Mouse (Mus musculus): ENCODE results near the gene Blm. TPM values are rescaled to one million over a fixed set of nuclear protein-coding genes. Genes with fewer than 3 reads are reported as not detected.

Blm gene
- polyA plus RNA-seq, 1 experiment from 2014 or later: 15.8 TPM

DNA sequence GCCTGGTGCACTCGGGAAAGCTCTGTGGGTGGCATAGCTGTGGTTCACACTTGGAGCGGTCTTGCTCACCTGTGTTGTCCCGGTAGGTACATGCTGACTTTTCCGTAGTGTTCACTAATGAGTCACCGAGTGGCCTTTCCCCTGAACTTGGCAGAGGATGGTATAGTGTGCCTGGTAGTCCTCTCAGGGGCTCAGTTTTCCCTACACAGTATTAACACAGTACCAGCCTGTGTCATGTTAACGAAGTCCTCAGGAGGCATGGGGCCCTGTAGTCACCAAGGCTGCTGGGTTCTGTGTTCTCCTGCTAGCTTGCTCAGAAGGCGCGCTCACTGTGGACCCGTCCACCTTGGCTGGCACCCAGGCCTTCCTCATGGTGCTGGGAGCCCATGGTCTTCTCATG, 124.5 kb downstream of the Blm start:
- no peaks in the 10 kb centered on the region for H3K27me3 ChIP-seq
- no peaks in the 10 kb centered on the region for H3K36me3 ChIP-seq
- H3K4me2 ChIP-seq: no peak overlapping the region
- H3K9me3 ChIP-seq: no peaks in the 10 kb centered on the region
- WGBS: 75% methylated on average over 9 of the region's 9 CpGs
- no peak overlapping the region for H3K27ac ChIP-seq
- no peak overlapping the region for H3K4me3 ChIP-seq
- H3K4me1 ChIP-seq: peaks cover 3% of the 10 kb centered on the region; the same call in 1 of the 2 replicates
- H3K9ac ChIP-seq: no peak overlapping the region
- no peak for ATAC-seq (ENCODE audit: insufficient number of reproducible peaks, low FRiP score, low TSS enrichment, low read depth)

DNA sequence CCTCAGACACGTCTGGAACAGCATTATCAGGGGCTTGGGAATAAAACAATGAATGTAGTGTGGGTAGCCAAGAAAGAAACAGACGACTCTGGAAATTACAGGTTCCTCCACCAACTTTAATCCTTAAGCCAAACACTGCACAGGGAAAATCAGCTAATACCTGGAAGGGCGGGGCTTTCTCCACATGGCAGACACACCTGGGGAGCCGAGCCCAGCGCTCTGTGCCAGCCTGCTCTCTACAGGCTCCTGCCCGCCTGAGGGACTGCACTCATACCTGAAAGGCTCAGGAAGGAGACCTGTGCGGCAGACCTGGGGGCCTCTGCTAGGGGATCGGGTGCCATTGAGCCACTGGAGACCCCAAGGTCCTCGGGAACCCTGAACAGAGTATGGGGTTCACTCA, 127.2 kb downstream of the Blm start:
- Histone ChIP-seq H3K27ac (no peak overlapping the region), H3K27me3 (no peaks in the 10 kb centered on the region), H3K4me3 (no peak overlapping the region), H3K36me3 (no peaks in the 10 kb centered on the region), H3K9ac (no peak overlapping the region), H3K9me3 (no peaks in the 10 kb centered on the region), H3K4me1 (peaks cover 17% of the 10 kb centered on the region), H3K4me2 (no peak overlapping the region)
- WGBS: 59% methylated on average over 9 of the region's 9 CpGs
- no peak for ATAC-seq (ENCODE audit: insufficient number of reproducible peaks, low FRiP score, low TSS enrichment, low read depth)

DNA sequence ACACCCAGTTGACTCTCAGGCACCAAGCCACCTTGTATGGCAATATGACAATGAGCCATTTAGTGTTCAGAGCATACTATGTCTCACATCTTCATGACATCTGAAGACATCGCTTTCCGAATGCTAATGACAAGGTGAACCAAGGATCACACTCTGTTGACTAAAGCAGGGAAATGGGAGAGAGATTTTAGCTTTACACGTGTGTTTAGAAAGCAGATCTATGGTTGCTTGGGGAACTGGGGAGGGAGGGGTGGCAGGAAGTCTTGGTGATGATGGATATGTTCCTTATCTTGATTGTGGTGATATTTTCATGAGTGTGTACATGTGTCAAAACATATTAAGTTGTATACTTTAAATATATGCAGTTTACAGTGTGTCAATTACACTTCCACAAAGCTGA, 128.7 kb downstream of the Blm start:
- Histone ChIP-seq H3K36me3 (no peaks in the 10 kb centered on the region), H3K4me3 (no peak overlapping the region), H3K27me3 (no peaks in the 10 kb centered on the region), H3K4me2 (no peak overlapping the region), H3K4me1 (peaks cover 24% of the 10 kb centered on the region), H3K9ac (no peak overlapping the region), H3K9me3 (no peaks in the 10 kb centered on the region), H3K27ac (no peak overlapping the region)
- 88% methylated on average over 3 of the region's 3 CpGs for WGBS
- ATAC-seq (ENCODE audit: insufficient number of reproducible peaks, low FRiP score, low TSS enrichment, low read depth): no peak

DNA sequence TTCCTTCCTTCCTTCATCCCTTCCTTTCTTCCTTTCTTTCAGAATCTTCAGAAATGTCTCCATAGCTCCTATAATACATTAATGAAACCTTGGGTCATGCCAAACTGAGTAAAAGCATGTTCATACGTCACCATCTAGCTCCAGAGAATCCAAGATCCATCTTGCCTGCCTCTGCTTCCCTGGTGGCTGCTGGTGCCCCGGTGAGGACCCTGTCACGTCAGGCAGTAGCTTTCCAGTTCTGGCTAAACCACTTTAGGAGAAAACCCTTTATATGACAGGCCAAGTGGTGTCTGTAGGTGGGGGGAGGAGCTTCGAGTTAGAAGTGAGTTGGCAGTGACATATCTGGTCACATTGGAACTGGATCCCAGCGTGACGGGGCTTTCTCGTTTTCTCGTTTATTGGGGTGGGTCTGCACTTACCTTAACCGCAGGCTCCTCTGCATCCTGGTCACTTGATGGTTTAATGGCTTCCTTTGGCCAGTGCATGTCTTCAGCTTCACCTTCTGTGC, 129.7 kb downstream of the Blm start, which contains the start of gene Furin:
TSS of gene Furin (minus strand) at position 249 of the 508 bp plus-strand sequence.
- Histone ChIP-seq H3K4me3 (no peak within 1 kb of the TSS), H3K27ac (peak within 1 kb of the TSS; percentile 92), H3K4me1 (peaks cover 33% of the 10 kb centered on the region), H3K36me3 (no peaks in the 10 kb centered on the region), H3K9me3 (no peaks in the 10 kb centered on the region), H3K9ac (no peak within 1 kb of the TSS), H3K4me2 (no peak within 1 kb of the TSS), H3K27me3 (no peaks in the 10 kb centered on the region)
- WGBS: 47% methylated on average over 9 of the region's 9 CpGs
- ATAC-seq (ENCODE audit: insufficient number of reproducible peaks, low FRiP score, low TSS enrichment, low read depth): no peak

Other genes starting within 250 kb of the Blm start
- gene Prc1, start 240.7 kb downstream of the Blm start, polyA plus RNA-seq (2015; fragmentation: Nextera tagmentation; extraction: Ambion mirVana): 103 and 116 TPM in 2 replicates
- 8.0 and 9.5 TPM in 2 replicates for gene Rccd1, start 210.7 kb downstream of the Blm start, polyA plus RNA-seq (2015; fragmentation: Nextera tagmentation; extraction: Ambion mirVana)
- 51.4 and 51.7 TPM in 2 replicates for gene Unc45a, start 194.1 kb downstream of the Blm start, polyA plus RNA-seq (2015; fragmentation: Nextera tagmentation; extraction: Ambion mirVana)
- 18.4 and 19.4 TPM in 2 replicates for gene Hddc3, start 192.0 kb downstream of the Blm start, polyA plus RNA-seq (2015; fragmentation: Nextera tagmentation; extraction: Ambion mirVana)
- gene Man2a2, start 163.7 kb downstream of the Blm start, polyA plus RNA-seq (2015; fragmentation: Nextera tagmentation; extraction: Ambion mirVana): 15.7 and 17.6 TPM in 2 replicates
- gene Fes, start 147.2 kb downstream of the Blm start, polyA plus RNA-seq (2015; fragmentation: Nextera tagmentation; extraction: Ambion mirVana): 14.8 and 15.8 TPM in 2 replicates
- gene Furin, start 129.7 kb downstream of the Blm start, polyA plus RNA-seq (2015; fragmentation: Nextera tagmentation; extraction: Ambion mirVana): 12.8 and 13.7 TPM in 2 replicates
- gene Crtc3, start 153.8 kb upstream of the Blm start, polyA plus RNA-seq (2015; fragmentation: Nextera tagmentation; extraction: Ambion mirVana): 25.9 and 26.5 TPM in 2 replicates